Mouse (Mus musculus): Measurements from ENCODE around the gene Zfp839. TPM values are rescaled to one million over a fixed set of nuclear protein-coding genes. Genes with fewer than 3 reads are reported as not detected.

Zfp839 gene
- polyA plus RNA-seq, 1 experiment from 2014 or later, result 6.2 TPM

DNA sequence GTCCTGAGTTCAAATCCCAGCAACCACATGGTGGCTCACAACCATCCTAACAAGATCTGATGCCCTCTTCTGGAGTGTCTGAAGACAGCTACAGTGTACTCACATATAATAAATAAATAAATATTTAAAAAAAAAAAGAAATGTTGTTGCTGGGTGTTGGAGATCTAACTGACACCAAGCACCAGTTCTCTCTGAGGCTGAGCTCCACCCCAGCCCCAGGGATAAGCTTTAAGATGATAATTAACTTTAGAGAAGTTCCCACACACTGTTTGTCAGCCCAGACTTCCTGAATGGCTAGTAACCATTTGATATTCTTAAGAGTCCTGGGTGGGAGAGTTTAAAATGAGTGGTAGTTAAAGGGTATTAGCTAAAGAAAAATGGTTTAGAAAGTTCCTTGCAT lies 10.2 kb downstream of the Zfp839 start:
- Histone ChIP-seq H3K36me3 (peaks cover 20% of the 10 kb centered on the region), H3K9me3 (no peaks in the 10 kb centered on the region)
- no peak for ATAC-seq (ENCODE audit: borderline replicate concordance, extremely low read depth, low FRiP score, low TSS enrichment)

DNA sequence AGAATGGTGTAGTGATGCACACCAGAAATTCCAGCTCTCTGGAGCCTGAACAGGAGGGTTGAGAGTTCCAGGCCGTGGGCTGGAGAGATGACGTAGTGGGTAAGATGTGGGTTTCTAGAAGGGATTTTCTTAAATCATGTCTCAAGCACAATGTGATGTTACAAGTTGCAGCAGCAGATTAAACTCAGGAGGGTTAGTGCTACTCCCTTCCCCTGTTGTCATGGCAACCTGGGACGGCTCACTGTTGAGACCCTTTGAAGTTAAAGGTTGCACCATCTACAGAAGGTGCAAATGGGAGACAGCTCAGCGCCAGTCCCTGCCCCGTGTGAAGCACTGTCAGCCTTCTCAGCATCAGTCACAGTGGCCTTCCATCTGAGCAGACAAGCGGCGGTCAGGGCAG lies 11.2 kb downstream of the Zfp839 start:
- Histone ChIP-seq H3K27ac (no peak overlapping the region), H3K4me3 (no peak overlapping the region), H3K4me1 (0 out of 2 replicates have a peak, but pooled peaks cover 9% of the 10 kb centered on the region), H3K36me3 (peaks cover 14% of the 10 kb centered on the region), H3K27me3 (no peaks in the 10 kb centered on the region), H3K9ac (no peak overlapping the region), H3K4me2 (no peak overlapping the region), H3K9me3 (no peaks in the 10 kb centered on the region)
- ATAC-seq (ENCODE audit: borderline replicate concordance, extremely low read depth, low FRiP score, low TSS enrichment), result no peak
- WGBS, result 48% methylated on average over 7 of the region's 7 CpGs

More for the DNA sequence above, 10.2 kb downstream of the Zfp839 start:
- no peaks in the 10 kb centered on the region for H3K27me3 ChIP-seq
- no peak overlapping the region for H3K9ac ChIP-seq
- H3K27ac ChIP-seq, result no peak overlapping the region
- H3K4me1 ChIP-seq, result 0 out of 2 replicates have a peak, but pooled peaks cover 9% of the 10 kb centered on the region
- no peak overlapping the region for H3K4me2 ChIP-seq
- H3K4me3 ChIP-seq, result no peak overlapping the region

DNA sequence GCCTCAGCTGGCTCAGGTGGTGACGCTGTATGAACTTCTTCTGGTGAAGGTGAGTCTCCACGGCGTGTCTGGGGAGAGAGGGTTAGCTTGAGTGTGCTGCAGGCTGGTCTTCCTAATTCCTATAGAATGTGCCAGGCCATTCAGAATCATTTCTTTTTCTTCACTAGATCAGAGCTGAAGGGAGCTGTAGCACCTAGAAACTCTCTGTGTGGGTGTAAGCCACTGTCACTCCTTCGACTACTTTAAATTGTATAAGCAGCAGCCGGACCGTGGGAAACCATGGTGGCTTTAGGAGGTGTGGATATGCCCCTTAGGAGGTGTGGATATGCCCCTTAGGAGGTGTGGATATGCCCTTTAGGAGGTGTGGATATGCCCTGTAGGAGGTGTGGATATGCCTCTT lies 14.0 kb downstream of the Zfp839 start:
- Histone ChIP-seq H3K4me2 (no peak overlapping the region), H3K9me3 (no peaks in the 10 kb centered on the region), H3K9ac (no peak overlapping the region), H3K4me3 (no peak overlapping the region), H3K4me1 (no peaks in the 10 kb centered on the region), H3K36me3 (peaks cover 24% of the 10 kb centered on the region), H3K27ac (no peak overlapping the region), H3K27me3 (no peaks in the 10 kb centered on the region)
- WGBS, result 88% methylated on average over 6 of the region's 6 CpGs
- ATAC-seq (ENCODE audit: borderline replicate concordance, extremely low read depth, low FRiP score, low TSS enrichment), result no peak

DNA sequence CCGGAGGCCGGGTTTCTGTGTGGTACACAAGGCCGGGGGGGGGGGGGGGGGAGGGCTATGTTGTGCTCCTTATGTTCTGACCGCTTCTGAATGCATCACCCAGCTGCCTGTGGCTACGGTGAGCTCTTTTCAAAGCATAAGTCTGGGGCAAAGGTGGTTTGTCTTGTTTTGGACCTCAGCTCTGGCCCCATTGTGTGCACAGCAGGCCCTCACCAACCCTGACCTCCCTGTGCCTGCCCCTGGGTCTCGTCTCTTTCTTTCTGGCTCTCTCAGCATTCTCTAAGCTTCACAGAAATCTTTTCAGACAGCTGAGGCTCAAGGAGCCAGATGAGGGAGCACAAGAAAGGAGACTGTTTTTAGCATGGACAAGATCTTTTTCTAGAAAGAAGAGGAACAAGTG lies 15.5 kb downstream of the Zfp839 start:
- Histone ChIP-seq H3K4me3 (no peak overlapping the region), H3K4me1 (no peaks in the 10 kb centered on the region), H3K9me3 (no peaks in the 10 kb centered on the region), H3K4me2 (no peak overlapping the region), H3K27ac (no peak overlapping the region), H3K9ac (no peak overlapping the region), H3K36me3 (peaks cover 30% of the 10 kb centered on the region), H3K27me3 (no peaks in the 10 kb centered on the region)
- WGBS, result 63% methylated on average over 6 of the region's 6 CpGs
- no peak for ATAC-seq (ENCODE audit: borderline replicate concordance, extremely low read depth, low FRiP score, low TSS enrichment)

DNA sequence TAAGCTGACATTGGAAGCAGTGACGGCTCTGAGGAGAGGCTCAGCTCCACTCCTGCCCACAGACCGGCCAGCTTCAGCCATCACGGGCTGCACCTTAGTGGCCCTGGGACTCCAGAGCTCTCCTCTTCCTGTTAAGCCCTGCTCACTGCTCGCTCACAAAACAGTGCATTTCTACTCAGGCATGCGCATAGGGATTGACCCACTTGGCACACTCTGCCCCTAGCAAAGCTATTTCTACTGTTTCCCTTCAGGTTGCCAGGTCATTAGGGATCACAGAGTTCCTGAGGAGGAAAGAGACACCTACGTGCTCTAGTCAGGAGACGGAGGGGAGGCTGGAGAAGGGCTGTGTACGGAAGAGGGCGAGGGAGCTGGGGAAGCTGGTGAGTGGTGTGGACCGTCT lies 15.9 kb downstream of the Zfp839 start:
- H3K27me3 ChIP-seq, result no peaks in the 10 kb centered on the region
- no peaks in the 10 kb centered on the region for H3K4me1 ChIP-seq
- H3K36me3 ChIP-seq, result peaks cover 33% of the 10 kb centered on the region
- ATAC-seq (ENCODE audit: borderline replicate concordance, extremely low read depth, low FRiP score, low TSS enrichment), result no peak
- no peak overlapping the region for H3K27ac ChIP-seq
- no peaks in the 10 kb centered on the region for H3K9me3 ChIP-seq
- no peak overlapping the region for H3K9ac ChIP-seq
- no peak overlapping the region for H3K4me2 ChIP-seq
- WGBS, result 87% methylated on average over 10 of the region's 10 CpGs
- H3K4me3 ChIP-seq, result no peak overlapping the region

DNA sequence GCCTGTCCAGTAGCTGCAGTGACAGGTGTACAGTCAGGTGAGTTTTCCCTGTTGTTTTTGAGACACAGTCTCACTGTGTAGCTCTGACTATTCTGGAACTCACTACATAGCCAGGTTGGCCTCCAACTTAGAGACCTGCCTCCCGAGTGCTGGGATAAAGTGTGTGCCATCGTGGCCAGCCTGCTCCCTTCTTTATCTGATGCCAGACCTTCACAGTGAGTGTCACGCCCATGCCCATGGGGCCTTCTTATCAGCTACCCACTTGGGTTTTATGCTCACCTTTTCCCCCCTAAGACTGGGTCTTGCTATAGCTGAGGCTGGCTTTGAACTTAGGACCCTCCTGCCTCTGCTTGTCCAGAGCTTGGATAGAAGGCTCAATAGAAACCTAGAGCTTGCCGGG lies 20.1 kb downstream of the Zfp839 start:
- H3K27me3 ChIP-seq, result no peaks in the 10 kb centered on the region
- no peaks in the 10 kb centered on the region for H3K9me3 ChIP-seq
- H3K36me3 ChIP-seq, result peaks cover 54% of the 10 kb centered on the region
- H3K4me1 ChIP-seq, result no peaks in the 10 kb centered on the region
- H3K4me3 ChIP-seq, result no peak overlapping the region
- WGBS, result 83% methylated on average over 4 of the region's 4 CpGs
- no peak for ATAC-seq (ENCODE audit: borderline replicate concordance, extremely low read depth, low FRiP score, low TSS enrichment)
- H3K4me2 ChIP-seq, result no peak overlapping the region
- no peak overlapping the region for H3K27ac ChIP-seq
- no peak overlapping the region for H3K9ac ChIP-seq

DNA sequence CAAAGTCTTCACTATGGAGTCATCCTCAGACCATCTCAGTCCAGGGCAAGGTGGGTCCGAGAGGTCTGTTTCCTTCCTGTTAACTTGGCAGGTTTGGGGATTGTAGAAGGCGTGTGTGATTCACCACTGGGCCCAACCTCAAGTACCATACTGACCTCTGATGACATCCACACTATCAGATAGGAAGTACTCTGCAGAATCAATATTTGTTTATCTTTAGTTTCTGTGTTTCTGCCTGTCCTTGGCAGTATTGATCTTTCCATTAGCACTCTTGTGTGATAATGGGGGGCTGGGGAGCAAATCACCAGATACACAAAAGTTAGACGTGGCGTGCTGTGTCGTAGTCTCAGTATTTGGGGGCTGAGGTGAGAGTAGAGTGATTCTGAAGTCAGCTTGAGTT lies 21.2 kb downstream of the Zfp839 start:
- Histone ChIP-seq H3K9me3 (no peaks in the 10 kb centered on the region), H3K4me3 (no peak overlapping the region), H3K27ac (no peak overlapping the region), H3K4me2 (no peak overlapping the region), H3K27me3 (no peaks in the 10 kb centered on the region), H3K9ac (no peak overlapping the region), H3K36me3 (peaks cover 65% of the 10 kb centered on the region), H3K4me1 (no peaks in the 10 kb centered on the region)
- no peak for ATAC-seq (ENCODE audit: borderline replicate concordance, extremely low read depth, low FRiP score, low TSS enrichment)
- 75% methylated on average over 5 of the region's 5 CpGs for WGBS

DNA sequence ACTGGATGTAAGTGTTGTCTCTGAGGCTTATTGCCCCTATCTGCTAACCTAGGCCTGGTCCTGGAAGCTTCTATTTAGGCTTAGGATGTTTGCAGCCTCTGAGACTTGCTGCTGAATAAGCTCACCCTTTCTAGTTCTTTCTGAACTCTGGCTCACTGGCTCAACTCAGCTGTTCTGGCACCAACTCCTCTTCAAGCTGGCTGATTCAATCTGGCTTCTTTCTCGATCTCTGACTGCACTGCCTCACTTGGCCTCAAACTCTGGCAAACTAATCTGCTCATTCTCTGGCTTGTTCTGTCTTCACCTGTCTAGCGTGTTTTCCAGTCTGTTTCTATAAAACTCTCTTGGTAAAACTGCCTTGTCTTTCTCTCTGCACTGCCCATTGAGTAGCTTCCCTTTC lies 25.3 kb downstream of the Zfp839 start:
- no peak for ATAC-seq (ENCODE audit: borderline replicate concordance, extremely low read depth, low FRiP score, low TSS enrichment)
- Histone ChIP-seq H3K9ac (no peak overlapping the region), H3K27ac (no peak overlapping the region), H3K4me1 (no peaks in the 10 kb centered on the region), H3K9me3 (no peaks in the 10 kb centered on the region), H3K27me3 (no peaks in the 10 kb centered on the region), H3K4me3 (no peak overlapping the region), H3K36me3 (peaks cover 71% of the 10 kb centered on the region), H3K4me2 (no peak overlapping the region)
- 87% methylated on average over 2 of the region's 2 CpGs for WGBS

DNA sequence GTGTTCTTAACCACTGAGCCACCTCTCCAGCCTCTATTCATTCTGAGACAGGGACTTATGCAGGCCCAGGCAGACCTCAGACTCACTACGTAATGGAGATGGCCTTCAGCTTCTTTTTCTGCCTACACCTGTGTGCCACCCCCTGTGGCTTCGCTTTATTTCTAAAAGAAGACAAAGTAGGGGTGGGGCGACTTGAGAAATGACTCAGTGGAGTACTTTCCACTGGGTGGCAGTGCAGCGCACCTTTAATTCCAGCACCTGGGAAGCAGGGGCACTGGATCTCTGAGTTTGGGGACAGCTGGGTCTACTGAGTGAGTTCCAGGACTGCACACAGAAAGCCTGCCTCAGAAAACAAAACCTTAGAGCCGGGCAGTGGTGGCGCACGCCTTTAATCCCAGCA lies 32.2 kb downstream of the Zfp839 start:
- no peaks in the 10 kb centered on the region for H3K27me3 ChIP-seq
- no peaks in the 10 kb centered on the region for H3K9me3 ChIP-seq
- H3K9ac ChIP-seq, result no peak overlapping the region
- WGBS, result 88% methylated on average over 7 of the region's 7 CpGs
- no peak overlapping the region for H3K27ac ChIP-seq
- no peak overlapping the region for H3K4me2 ChIP-seq
- H3K36me3 ChIP-seq, result peaks cover 50% of the 10 kb centered on the region
- ATAC-seq (ENCODE audit: borderline replicate concordance, extremely low read depth, low FRiP score, low TSS enrichment), result no peak
- H3K4me1 ChIP-seq, result no peaks in the 10 kb centered on the region
- no peak overlapping the region for H3K4me3 ChIP-seq

DNA sequence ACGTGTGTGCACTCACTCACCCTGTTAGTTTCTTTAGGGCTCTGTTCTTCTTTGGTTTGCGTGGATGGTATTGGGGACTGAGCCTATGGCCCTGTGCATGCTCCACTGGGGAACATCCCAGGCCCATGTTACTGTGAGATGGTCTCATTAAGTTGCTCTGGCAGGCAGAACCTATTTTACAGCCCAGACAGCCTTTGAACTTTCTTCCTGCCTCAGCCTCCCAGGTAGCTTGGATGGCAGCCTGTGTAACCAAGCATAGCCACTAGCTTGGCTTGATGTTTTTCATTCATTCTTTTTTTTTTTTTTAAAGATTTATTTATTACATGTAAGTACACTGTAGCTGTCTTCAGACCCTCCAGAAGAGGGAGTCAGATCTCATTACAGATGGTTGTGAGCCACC lies 35.2 kb downstream of the Zfp839 start:
- WGBS, result 89% methylated on average over 2 of the region's 2 CpGs
- H3K9me3 ChIP-seq, result no peaks in the 10 kb centered on the region

DNA sequence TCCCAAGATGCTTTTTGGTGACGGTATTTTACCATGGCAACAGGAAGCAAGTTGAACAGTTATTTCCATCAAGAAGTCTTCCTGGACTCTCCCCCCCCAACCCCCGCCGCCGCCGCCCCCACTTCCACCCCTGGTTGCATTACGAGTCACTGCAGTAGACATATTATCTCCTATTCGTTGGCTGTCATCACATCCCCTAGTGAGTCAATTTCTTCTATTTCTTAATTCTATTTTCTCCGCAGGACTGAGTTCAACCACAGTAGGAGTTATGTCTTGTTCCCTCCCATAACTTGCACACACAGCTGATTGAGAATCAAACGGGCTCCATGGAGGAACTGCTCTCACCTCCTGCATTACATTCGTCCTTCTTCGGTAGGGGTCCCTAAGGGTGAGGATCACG lies 38.1 kb downstream of the Zfp839 start:
- Histone ChIP-seq H3K4me1 (peaks cover 21% of the 10 kb centered on the region), H3K27ac (no peak overlapping the region), H3K4me2 (peak overlapping the region; percentile 81), H3K9ac (peak overlapping the region; percentile 67), H3K9me3 (no peaks in the 10 kb centered on the region), H3K4me3 (peak overlapping the region; percentile 76), H3K27me3 (no peaks in the 10 kb centered on the region), H3K36me3 (peaks cover 6% of the 10 kb centered on the region)
- 28% methylated on average over 12 of the region's 12 CpGs for whole genome bisulfite sequencing
- ATAC-seq (ENCODE audit: borderline replicate concordance, extremely low read depth, low FRiP score, low TSS enrichment), result no peak

More for the DNA sequence above, 35.2 kb downstream of the Zfp839 start:
- H3K4me3 ChIP-seq, result no peak overlapping the region
- peaks cover 30% of the 10 kb centered on the region for H3K36me3 ChIP-seq
- H3K4me1 ChIP-seq, result peaks cover 16% of the 10 kb centered on the region
- H3K27me3 ChIP-seq, result no peaks in the 10 kb centered on the region
- no peak for ATAC-seq (ENCODE audit: borderline replicate concordance, extremely low read depth, low FRiP score, low TSS enrichment)
- H3K27ac ChIP-seq, result no peak overlapping the region
- H3K9ac ChIP-seq, result no peak overlapping the region
- no peak overlapping the region for H3K4me2 ChIP-seq

DNA sequence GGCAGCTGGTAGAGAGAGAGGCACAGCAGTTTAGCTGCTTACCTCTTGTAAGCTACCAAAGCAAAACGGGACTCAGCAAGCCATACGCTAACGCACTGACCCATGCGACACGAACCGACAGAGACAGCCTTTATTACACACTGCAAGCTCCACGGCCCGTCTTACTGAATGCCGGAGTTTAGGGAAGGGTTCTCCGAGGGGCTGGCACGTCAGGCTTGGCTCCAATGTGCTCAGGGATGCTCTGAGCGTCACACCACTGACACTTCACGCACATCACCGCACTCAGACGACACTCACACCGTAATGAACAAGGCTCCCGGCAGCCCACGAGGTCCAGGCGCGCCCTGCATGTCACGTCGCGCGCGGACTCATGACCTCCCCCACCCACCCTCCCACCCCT lies 38.6 kb downstream of the Zfp839 start:
- H3K27ac ChIP-seq, result no peak overlapping the region
- peak overlapping the region; percentile 81 for H3K4me2 ChIP-seq
- H3K9ac ChIP-seq, result peak overlapping the region; percentile 67
- no peaks in the 10 kb centered on the region for H3K9me3 ChIP-seq
- H3K4me1 ChIP-seq, result peaks cover 21% of the 10 kb centered on the region
- no peaks in the 10 kb centered on the region for H3K27me3 ChIP-seq
- under 1% methylated on average over 25 of the region's 25 CpGs for WGBS
- H3K4me3 ChIP-seq, result peak overlapping the region; percentile 76
- ATAC-seq (ENCODE audit: borderline replicate concordance, extremely low read depth, low FRiP score, low TSS enrichment), result peak; percentile 9; the same call in 1 of the 2 replicates
- H3K36me3 ChIP-seq, result peaks cover 2% of the 10 kb centered on the region
